Mouse (Mus musculus): Measurements from ENCODE around the gene Arhgap20. TPM values are rescaled to one million over a fixed set of nuclear protein-coding genes. Genes with fewer than 3 reads are reported as not detected.

Gene Arhgap20
- total RNA-seq, 2 experiments from 2014 or later = 27.7 to 29.6 TPM

DNA sequence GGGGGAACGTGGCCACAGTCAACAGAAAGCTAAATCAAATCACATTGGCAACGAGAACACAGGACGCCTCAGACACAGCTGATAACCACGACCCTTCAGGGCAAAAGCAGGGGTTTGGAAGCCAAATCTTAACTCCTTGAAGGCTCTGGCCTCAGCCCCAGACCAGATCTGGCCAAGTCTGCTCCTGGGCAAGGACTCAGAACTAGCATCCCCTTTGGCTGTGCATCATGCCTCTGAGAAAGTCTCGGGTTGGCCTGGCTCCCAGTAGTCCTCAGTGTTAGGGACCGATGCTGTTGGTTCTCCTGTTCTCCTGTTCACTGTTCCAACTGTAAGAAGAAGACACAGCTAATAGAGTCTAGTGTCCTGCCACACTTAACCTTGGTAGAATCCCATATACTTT lies 30.1 kb downstream of the Arhgap20 start:
- peak; percentile 21 to 55 for DNase-seq (ENCODE audit: low spot score in 2 of 2)

DNA sequence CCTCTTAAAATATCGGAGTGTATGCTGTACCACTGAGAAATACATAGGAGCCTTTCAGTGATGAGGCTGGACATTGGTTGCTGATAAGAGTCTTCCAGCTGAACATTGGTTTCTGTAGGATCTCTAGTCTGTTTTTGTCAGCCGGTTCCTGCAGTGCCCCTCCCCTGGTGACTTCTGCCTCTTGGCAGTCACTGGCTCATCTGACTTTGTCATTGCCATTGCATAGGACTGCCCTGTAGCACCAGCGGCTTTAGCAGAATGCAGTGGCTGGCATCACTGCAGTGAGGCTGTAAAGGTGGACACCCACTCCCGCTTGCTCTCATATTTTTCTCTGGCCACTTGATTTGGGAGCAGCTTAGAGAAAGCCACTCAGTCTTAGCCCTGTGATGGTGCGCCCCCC lies 33.1 kb downstream of the Arhgap20 start:
- DNase-seq (ENCODE audit: low spot score in 2 of 2) = no peak

DNA sequence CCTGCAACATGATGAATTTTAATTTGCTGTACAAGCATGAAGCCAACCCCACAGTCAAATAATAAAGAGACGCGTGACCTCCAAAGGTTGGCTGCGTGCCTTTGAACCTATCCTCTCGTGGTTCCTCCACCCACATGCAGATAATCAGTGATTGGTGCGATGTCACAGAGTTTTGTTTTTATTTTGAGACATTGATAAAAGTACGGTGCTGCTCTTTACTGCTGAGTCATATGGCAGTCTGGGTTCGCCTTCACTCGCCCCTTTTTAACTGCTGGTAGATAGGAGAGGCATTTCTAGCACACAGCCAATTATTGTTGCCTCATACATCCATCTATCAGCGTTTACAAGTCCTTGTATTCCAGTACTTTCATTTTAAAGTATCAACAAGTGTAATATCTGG lies 34.0 kb downstream of the Arhgap20 start:
- DNase-seq (ENCODE audit: low spot score in 2 of 2) = no peak

DNA sequence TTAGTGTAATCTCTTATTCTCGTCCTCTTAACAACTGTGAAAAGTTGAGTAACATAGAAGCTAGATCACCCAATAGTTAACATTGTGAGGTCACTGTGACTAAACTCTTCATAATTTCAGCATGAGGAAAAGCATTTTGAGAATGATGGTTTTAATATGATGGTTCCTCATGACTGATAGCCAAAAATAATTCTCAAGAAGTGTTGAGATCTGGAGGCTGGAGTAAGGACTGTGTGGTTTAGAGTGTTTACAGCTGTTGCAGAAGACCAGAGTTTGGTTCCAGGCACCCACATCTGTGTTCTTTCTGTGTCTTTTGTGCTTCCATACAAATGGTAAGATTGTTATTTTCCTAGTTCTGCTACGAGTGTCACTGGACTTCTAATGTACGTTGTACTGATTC lies 42.1 kb downstream of the Arhgap20 start:
- DNase-seq (ENCODE audit: low spot score in 2 of 2) = no peak

DNA sequence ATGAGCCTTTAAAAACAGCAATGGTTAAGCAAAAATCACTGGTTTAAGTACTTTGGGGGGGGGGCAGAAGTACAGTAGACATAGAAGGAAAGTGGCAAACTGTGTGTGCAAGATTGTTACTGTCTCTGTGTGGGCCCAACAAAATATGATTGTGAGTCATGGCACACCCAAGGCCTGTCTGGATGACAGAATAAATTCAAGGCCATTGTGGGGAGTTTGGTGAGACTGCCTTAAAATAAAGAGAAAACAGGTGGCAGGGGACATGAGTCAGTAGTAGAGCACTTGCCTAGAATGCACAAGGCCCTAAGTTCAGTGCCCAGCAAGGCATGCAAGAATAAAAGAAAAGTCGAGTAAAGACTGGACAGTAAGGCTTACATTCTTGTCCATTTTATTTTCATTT lies 47.8 kb downstream of the Arhgap20 start:
- DNase-seq (ENCODE audit: low spot score in 2 of 2) = no peak

DNA sequence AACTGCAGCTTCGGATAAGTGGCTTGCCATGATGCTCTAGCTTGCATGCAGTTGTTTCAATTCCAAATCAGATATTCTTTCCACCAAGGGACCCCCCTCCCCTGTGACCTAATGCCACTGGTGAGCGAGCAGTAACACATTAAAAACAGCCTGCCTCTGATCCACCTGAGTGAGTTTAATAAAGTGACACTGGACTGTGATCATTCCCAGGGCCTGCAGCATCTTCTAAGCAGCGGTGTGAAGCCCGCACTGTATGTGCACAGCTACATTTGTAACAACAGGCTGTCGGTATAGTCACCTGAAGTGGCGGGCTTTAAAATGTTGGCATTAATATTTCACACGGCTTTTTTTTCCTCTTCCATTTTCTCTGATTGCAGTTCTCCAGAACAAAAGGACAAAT lies 59.4 kb downstream of the Arhgap20 start:
- no peak for DNase-seq (ENCODE audit: low spot score in 2 of 2)

DNA sequence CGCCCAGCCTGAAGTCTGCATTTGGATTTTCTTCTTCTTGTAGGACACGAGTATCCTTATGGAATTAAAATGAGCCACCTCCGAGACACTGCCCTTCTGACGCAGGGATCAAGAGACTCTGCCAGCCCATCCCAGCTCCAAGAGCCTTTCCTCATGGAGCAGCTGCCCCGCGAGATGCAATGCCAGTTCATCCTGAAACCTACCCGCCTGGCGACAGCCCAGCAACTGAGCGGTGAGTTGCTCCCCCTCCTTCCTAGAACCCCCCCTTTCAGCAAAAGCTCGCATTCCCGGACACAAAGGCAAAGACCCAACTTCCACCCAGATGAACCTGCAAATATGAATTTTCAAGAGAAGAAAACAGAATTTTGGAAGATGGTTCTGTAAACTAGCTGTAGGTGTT lies 66.5 kb downstream of the Arhgap20 start:
- DNase-seq (ENCODE audit: low spot score in 2 of 2) = no peak

DNA sequence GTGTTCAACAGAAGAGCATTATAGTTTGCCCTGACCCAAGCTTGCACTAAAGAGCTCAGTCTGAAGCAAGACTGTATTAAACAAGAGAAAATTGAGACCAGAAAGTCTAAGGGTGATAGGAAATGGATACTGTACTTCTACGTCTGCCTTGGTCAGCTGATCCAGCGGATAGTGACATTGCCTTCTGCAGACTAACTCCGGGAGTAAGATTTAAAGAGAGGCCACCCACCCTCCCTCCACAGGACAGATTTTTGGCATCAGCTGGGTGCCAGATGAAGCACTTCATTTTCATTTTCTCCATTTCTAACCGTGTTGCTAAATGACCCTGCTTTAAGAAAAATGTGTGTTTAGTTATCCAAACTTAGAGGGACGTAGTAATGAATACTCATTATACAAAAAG lies 67.2 kb downstream of the Arhgap20 start:
- DNase-seq (ENCODE audit: low spot score in 2 of 2) = no peak

DNA sequence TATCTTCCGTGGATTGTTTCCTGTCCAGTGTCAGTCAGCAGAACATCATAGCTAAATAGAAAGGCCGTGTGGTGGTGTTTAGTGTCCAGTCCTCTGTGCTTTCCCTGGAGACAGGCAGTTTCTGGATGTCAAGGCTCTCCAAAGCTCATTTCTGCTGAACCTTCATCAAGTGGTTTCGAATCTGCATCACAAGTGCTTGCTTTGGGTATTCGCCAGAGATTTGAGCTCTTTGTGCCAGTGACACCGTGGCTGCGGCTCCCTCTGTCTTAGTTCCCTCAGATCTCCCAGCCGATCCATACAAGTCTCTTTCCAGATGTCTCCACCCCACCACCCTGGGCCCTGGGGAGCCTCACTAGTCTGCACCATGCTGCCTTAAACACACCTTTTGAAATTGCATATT lies 72.6 kb downstream of the Arhgap20 start:
- DNase-seq (ENCODE audit: low spot score in 2 of 2) = no peak

DNA sequence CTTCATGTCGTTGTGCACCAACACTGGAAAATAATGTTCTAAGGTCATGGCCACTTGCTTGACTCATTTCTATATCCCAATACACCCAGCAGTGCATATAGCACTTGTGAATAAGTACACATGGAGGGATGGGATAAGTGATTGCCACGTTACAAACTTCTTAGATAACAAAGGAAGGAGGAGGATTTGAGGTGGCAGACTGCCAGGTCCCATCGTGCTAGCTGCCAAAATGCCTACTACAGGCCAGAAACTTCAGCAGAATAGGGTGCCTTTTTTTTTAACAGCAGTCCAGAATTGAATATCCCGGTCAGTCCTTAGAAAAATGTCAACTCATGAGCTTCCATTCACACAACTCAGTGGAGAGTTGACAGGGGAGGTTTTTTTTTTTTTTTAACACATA lies 78.1 kb downstream of the Arhgap20 start:
- DNase-seq (ENCODE audit: low spot score in 2 of 2) = no peak

DNA sequence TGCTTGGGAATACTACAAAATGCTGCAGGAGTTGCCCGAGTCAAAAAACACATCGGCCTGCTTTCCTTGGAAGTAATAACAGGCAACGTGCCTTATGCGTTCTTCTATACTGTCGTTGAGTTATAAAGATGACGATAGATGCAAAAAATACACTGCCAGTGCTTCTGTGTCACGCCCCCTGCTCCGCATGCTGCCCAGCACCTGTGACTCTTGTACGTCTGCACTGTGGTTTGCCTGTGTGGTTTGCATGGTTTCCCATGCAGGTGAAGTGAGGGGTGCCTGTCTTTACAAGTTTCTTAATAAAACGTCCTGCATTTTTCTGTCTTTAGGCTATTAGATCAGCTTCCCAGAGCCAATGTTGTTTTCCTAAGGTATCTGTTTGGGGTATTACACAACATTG lies 80.7 kb downstream of the Arhgap20 start:
- DNase-seq (ENCODE audit: low spot score in 2 of 2) = no peak

DNA sequence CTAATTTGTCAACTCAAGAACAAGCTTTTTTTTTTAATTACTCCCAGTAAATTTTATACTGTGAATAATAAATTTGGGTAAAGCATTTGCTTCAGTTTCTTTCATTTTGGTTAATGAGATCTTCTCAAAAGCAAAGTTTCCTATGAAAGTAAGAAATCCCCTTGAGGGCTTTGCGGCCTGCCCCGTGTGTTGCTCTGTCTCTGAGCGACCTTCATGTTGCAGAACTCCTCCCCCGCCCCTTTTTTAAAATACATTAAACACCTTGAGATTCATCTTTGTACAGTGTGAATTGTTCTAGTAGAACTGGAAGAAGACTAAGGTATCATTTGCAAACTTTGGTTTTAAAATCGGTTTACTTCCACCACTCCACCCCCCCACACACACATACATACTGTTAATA lies 88.6 kb downstream of the Arhgap20 start:
- DNase-seq (ENCODE audit: low spot score in 2 of 2) = no peak

DNA sequence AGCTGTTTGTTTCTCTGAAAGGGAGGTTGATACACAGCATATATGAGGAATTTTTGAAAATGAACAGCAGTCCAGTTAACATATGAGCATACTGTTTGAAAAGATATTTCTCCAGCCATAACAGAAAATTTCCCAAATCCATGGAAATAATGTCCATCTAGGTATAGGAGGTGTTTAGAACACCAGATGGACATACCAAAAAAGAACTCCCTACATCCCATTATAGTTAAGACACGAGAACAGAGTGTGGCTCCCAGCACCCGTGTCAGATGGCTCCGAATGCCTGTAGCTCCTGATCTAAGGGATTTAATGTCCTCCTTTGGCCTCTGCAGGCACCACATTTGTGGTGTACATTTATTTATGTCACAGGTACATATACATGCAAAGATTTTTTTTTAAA lies 99.1 kb downstream of the Arhgap20 start:
- no peak for DNase-seq (ENCODE audit: low spot score in 2 of 2)

DNA sequence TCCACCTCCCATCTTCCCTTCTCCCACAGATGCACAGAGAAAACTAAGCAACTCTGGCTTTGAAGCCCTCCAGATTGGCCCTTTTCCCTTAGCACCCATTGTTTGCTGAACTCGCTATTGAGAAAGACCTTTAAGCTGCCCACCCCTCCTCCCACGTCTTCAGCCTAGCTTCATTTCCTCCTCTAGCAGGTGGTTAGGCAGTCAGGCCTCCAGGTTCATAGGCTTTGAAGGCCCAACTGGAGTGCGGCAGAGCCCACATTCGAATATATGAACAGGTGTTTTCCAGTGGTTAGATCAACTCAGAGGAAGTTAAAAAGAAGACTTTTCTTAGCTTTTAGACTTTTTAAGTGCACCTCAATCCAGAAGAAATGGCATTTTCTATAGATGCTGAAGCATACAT lies 101.5 kb downstream of the Arhgap20 start:
- DNase-seq (ENCODE audit: low spot score in 2 of 2) = no peak

DNA sequence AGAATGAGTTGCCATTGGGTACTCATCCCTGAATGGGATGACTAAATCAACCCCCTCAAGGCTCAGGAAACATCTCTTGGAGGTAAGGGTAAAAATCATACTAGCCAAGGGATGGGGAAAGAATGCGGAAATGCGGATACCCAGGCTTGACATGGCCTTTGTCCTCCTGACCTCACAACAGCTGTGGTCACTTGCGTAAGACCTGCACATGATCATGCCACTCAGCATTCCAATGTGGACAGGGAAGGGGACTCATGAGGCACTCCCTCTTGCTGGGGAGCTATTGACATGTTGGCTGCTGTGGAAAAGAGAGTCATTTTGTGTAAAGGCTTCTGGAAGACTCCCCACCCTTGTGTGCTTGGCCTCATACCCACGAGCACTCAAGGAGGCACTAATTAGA lies 103.9 kb downstream of the Arhgap20 start:
- DNase-seq (ENCODE audit: low spot score in 2 of 2) = no peak

DNA sequence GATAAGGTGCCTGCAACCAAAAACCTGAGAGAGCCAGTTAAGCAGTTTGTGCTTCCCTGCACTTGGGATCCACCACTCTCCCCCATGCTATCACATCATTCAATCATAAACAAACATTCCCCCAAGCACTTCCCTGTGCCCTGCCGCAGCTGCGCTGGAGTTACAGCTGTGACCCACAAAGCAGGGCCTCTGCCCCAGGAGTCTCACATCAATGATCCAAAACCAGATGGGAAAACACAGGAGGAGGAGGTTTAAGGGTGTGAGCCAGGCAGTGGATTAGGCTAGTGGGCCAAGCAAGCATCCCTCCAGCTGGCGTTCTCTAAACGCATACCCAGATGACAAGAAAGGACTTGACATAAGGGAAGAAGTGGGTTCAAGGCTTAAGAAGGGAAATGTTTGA lies 109.2 kb downstream of the Arhgap20 start:
- peak in 1 of 2 experiments; percentile 22 for DNase-seq (ENCODE audit: low spot score in 2 of 2)

DNA sequence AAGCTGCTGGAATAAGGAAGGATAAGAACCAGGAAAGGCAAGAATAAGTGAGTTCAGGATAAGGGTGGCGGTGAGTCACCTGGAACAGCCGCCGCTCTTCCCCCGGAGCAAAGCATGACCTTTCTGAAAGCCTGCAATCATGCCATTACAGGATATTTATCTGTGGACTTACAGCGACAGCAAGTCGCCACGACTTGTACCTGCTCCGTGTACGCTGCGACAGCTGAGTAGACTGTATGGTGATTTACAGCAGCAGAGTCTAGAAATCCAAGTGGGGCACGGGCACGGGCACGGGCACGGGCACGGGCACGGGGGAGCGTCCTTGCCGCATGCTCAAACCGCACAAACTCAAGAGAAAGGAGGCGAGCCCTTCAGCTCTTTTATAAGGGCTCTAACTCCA lies 110.4 kb downstream of the Arhgap20 start:
- no peak for DNase-seq (ENCODE audit: low spot score in 2 of 2)

DNA sequence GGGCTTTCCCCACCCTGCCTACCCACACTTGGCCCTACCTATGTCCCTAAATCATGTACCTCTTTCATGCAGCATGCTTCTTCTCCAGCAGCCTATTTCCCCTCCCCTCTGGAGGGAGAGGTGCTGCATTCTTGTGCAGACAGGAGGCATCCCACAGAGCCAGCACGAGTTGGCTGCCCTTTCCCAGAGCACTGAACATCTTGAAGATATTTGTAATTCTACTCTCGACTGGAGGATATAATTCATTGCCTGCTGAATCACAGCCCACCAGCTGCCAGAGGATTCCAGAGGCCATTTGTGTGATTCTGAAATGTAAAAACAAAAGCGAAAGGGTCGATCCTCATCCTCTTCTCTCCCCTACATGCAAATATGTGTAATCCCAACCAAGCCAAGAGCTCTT lies 116.2 kb downstream of the Arhgap20 start:
- peak in 1 of 2 experiments; percentile 72 for DNase-seq (ENCODE audit: low spot score in 2 of 2)

DNA sequence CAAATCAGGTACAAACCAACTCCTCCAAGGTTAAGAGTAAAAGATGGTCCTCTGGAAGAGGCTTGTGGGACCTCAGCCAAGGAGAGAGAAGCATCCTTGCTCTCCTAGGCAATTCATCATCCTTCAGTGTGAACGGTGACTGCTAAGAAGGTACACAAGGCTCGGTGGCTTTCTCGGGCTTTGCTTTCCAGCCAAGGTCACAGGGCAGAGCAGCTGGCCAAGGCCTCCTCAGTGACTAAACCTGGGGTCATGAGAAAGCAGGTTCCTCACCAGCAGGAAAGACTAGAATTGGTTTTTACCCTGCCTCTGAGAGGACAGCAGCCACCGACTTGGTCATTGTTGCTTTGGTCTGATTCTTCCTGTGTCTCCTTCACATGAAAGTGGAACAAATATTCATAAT lies 116.7 kb downstream of the Arhgap20 start:
- DNase-seq (ENCODE audit: low spot score in 2 of 2) = no peak

DNA sequence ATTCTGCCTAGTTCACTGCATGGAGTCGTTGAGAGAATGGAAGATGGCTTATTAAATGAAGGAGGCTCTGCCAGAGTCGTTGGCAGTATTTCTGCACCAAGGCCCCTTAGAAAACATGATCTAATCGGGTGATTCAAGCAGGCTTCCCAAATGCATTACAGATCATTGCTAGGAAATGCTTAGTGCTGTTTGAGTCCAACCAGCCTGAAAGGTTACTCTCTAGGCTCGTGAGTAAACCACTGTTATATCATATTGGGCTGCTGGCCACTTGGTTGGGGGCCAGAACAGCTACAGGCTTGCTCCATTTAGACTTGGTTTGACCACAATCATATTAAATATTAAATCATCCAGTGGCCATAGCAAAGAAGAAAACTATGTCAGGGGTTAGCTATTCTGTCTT lies 118.2 kb downstream of the Arhgap20 start:
- peak; percentile 48 to 78 for DNase-seq (ENCODE audit: low spot score in 2 of 2)

DNA sequence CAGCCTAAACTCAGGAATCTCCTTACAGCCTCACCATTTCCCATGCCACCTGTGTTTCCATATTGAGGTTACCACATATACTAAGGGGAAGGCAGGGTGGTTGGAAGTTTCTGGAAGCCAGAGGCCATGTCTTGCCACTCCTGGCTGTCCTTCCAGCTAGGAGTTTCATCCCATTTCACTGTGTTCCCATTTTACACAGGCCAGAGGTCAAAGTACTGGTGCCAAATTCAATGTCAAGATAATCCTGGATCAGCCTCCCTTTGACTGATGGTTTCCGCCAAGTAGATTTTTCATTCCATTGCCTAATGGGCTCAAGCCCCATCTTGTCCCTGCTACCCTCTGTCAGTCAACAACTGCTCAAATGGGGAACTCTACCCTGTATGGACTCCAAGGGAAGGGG lies 127.8 kb downstream of the Arhgap20 start:
- DNase-seq (ENCODE audit: low spot score in 2 of 2) = no peak
